Mouse (Mus musculus) stomach, embryonic 15.5 days (tissue): ENCODE measurements around the gene Ykt6. TPM values are rescaled to one million over a fixed set of nuclear protein-coding genes. Genes with fewer than 3 reads are reported as not detected.
A peak's percentile ranks its signal among the peaks of the same experiment; 100 is the strongest.

Experiments used
- ATAC-seq: fragments of 200-750 bp; cut with Nextera tagmentation; 2 replicates; pipeline ENCODE4 v1.8.0; 2017; ENCODE audit warnings: low read depth, moderate number of reproducible peaks, moderate TSS enrichment; ENCODE audit not compliant: insufficient read depth, low FRiP score
- H3K27ac ChIP-seq: fragments of 300-500 bp; sonication (generic); 2 replicates; pipeline ENCODE4 v1.5.1; 2015; ENCODE audit warnings: mild to moderate bottlenecking, inconsistent platforms
- H3K27me3 ChIP-seq: fragments of 300-500 bp; sonication (generic); replicated peaks from 2 replicates; pipeline ENCODE4 v1.6.1; 2015; ENCODE audit warnings: inconsistent platforms
- H3K36me3 ChIP-seq: fragments of 300-500 bp; sonication (generic); 2 replicates; pipeline ENCODE4 v1.6.1; 2015; ENCODE audit warnings: inconsistent platforms
- H3K4me1 ChIP-seq: fragments of 300-500 bp; sonication (generic); 2 replicates; pipeline ENCODE4 v1.6.1; 2015; ENCODE audit warnings: inconsistent platforms
- H3K4me2 ChIP-seq: fragments of 300-500 bp; sonication (generic); 2 replicates; pipeline ENCODE4 v1.6.1; 2015; ENCODE audit warnings: mild to moderate bottlenecking, inconsistent platforms
- H3K4me3 ChIP-seq: fragments of 300-500 bp; sonication (generic); replicated peaks from 2 replicates; pipeline ENCODE4 v1.5.1; 2015; ENCODE audit warnings: inconsistent platforms
- H3K9ac ChIP-seq: fragments of 300-500 bp; sonication (generic); 2 replicates; pipeline ENCODE4 v1.6.1; 2015; ENCODE audit warnings: inconsistent platforms
- H3K9me3 ChIP-seq: fragments of 300-500 bp; sonication (generic); 2 replicates; pipeline ENCODE4 v1.6.1; 2016; ENCODE audit warnings: inconsistent platforms
- WGBS: fragments of 180-500 bp; shearing (Covaris S2); methylation state at CpG from one replicate; pipeline ENCODE4 v1.1.7; 2015; 5-methylcytosine and 5-hydroxymethylcytosine counted together
- polyA plus RNA-seq: library from polyadenylated mRNA; unstranded; fragments of >200 nt; fragmentation: Nextera tagmentation; extraction: Ambion mirVana; gene quantifications from 2 replicates; pipeline ENCODE4 v1.2.1, GENCODE M21; 2015

Gene Ykt6
- polyA plus RNA-seq, 1 experiment from 2014 or later: 48.7 TPM

GRCm38 (mm10) chr11:5952501-5952900, 3.0 kb upstream of the Ykt6 start:
- Histone ChIP-seq H3K4me1 (peaks cover 19% of the 10 kb centered on the region), H3K9me3 (no peaks in the 10 kb centered on the region), H3K9ac (no peak overlapping the region), H3K36me3 (no peaks in the 10 kb centered on the region), H3K27me3 (no peaks in the 10 kb centered on the region), H3K27ac (no peak overlapping the region), H3K4me3 (no peak overlapping the region), H3K4me2 (no peak overlapping the region)
- WGBS: 42% methylated on average over 5 of the region's 5 CpGs
- ATAC-seq: no peak

GRCm38 (mm10) chr11:5953130-5953765, 2.2 kb upstream of the Ykt6 start:
- no peaks in the 10 kb centered on the region for H3K36me3 ChIP-seq
- H3K4me3 ChIP-seq: no peak overlapping the region
- WGBS: 34% methylated on average over 8 of the region's 8 CpGs
- no peaks in the 10 kb centered on the region for H3K27me3 ChIP-seq
- H3K27ac ChIP-seq: no peak overlapping the region
- no peaks in the 10 kb centered on the region for H3K9me3 ChIP-seq
- peaks cover 15% of the 10 kb centered on the region for H3K4me1 ChIP-seq
- ATAC-seq: no peak
- H3K9ac ChIP-seq: no peak overlapping the region
- no peak overlapping the region for H3K4me2 ChIP-seq

GRCm38 (mm10) chr11:5954435-5954834, 1.1 kb upstream of the Ykt6 start:
- peaks cover 10% of the 10 kb centered on the region; the same call in 1 of the 2 replicates for H3K4me1 ChIP-seq
- H3K27me3 ChIP-seq: no peaks in the 10 kb centered on the region
- H3K4me3 ChIP-seq: no peak overlapping the region
- no peak for ATAC-seq
- no peak overlapping the region; the same call in 1 of the 2 replicates for H3K27ac ChIP-seq
- WGBS: 68% methylated on average over 5 of the region's 5 CpGs
- H3K9ac ChIP-seq: no peak overlapping the region
- peak overlapping the region; percentile 86; the same call in 1 of the 2 replicates for H3K4me2 ChIP-seq
- H3K36me3 ChIP-seq: 0 out of 2 replicates have a peak, but pooled peaks cover 4% of the 10 kb centered on the region
- no peaks in the 10 kb centered on the region for H3K9me3 ChIP-seq

- peak; percentile 41 for ATAC-seq
These were observed 458 bp upstream of the Ykt6 start for GRCm38 (mm10) chr11:5954965-5955504.

GRCm38 (mm10) chr11:5960051-5960450, 4.6 kb downstream of the Ykt6 start:
- Histone ChIP-seq H3K4me3 (no peak overlapping the region), H3K36me3 (peaks cover 44% of the 10 kb centered on the region), H3K9me3 (no peaks in the 10 kb centered on the region), H3K4me1 (peaks cover 8% of the 10 kb centered on the region; the same call in 1 of the 2 replicates), H3K9ac (no peak overlapping the region), H3K27me3 (no peaks in the 10 kb centered on the region), H3K4me2 (no peak overlapping the region), H3K27ac (no peak overlapping the region)
- 76% methylated on average over 2 of the region's 2 CpGs for WGBS
- ATAC-seq: no peak

More at GRCm38 (mm10) chr11:5954965-5955504, 458 bp upstream of the Ykt6 start:
- WGBS: 3% methylated on average over 7 of the region's 7 CpGs
- Histone ChIP-seq H3K9ac (peak overlapping the region; percentile 65; the same call in 1 of the 2 replicates), H3K27me3 (no peaks in the 10 kb centered on the region), H3K9me3 (no peaks in the 10 kb centered on the region), H3K27ac (peak overlapping the region; percentile 96), H3K4me3 (peak overlapping the region; percentile 93), H3K4me1 (peaks cover 10% of the 10 kb centered on the region; the same call in 1 of the 2 replicates), H3K36me3 (0 out of 2 replicates have a peak, but pooled peaks cover 5% of the 10 kb centered on the region), H3K4me2 (peak overlapping the region; percentile 86)

- ATAC-seq: no peak
- no peaks in the 10 kb centered on the region for H3K9me3 ChIP-seq
- no peak overlapping the region for H3K4me2 ChIP-seq
- no peaks in the 10 kb centered on the region for H3K27me3 ChIP-seq
- peaks cover 59% of the 10 kb centered on the region for H3K36me3 ChIP-seq
- no peak overlapping the region for H3K4me3 ChIP-seq
- 86% methylated on average over 11 of the region's 11 CpGs for whole genome bisulfite sequencing
- H3K27ac ChIP-seq: no peak overlapping the region
- no peak overlapping the region for H3K9ac ChIP-seq
- no peaks in the 10 kb centered on the region for H3K4me1 ChIP-seq
These were observed 10.4 kb downstream of the Ykt6 start for GRCm38 (mm10) chr11:5965865-5966264.

GRCm38 (mm10) chr11:5966751-5967150, 11.3 kb downstream of the Ykt6 start:
- H3K27ac ChIP-seq: no peak overlapping the region
- no peaks in the 10 kb centered on the region for H3K9me3 ChIP-seq
- no peak overlapping the region for H3K9ac ChIP-seq
- H3K4me1 ChIP-seq: no peaks in the 10 kb centered on the region
- no peaks in the 10 kb centered on the region for H3K27me3 ChIP-seq
- no peak for ATAC-seq
- H3K4me3 ChIP-seq: no peak overlapping the region
- H3K36me3 ChIP-seq: peaks cover 53% of the 10 kb centered on the region
- WGBS: 77% methylated on average over 3 of the region's 3 CpGs
- no peak overlapping the region for H3K4me2 ChIP-seq

GRCm38 (mm10) chr11:5968223-5968622, 12.7 kb downstream of the Ykt6 start:
- Histone ChIP-seq H3K27ac (no peak overlapping the region), H3K9ac (no peak overlapping the region)
- no peak for ATAC-seq

GRCm38 (mm10) chr11:5971202-5971601, 15.7 kb downstream of the Ykt6 start:
- Histone ChIP-seq H3K36me3 (peaks cover 14% of the 10 kb centered on the region; the same call in 1 of the 2 replicates), H3K4me2 (no peak overlapping the region)

More at GRCm38 (mm10) chr11:5968223-5968622, 12.7 kb downstream of the Ykt6 start:
- peaks cover 8% of the 10 kb centered on the region; the same call in 1 of the 2 replicates for H3K4me1 ChIP-seq
- H3K4me3 ChIP-seq: no peak overlapping the region
- no peaks in the 10 kb centered on the region for H3K9me3 ChIP-seq
- H3K4me2 ChIP-seq: no peak overlapping the region
- 63% methylated on average over 6 of the region's 6 CpGs for WGBS
- H3K36me3 ChIP-seq: peaks cover 39% of the 10 kb centered on the region
- H3K27me3 ChIP-seq: no peaks in the 10 kb centered on the region

GRCm38 (mm10) chr11:5973151-5973550, 17.7 kb downstream of the Ykt6 start:
- H3K4me2 ChIP-seq: no peak overlapping the region
- H3K9ac ChIP-seq: no peak overlapping the region
- H3K27me3 ChIP-seq: no peaks in the 10 kb centered on the region
- H3K27ac ChIP-seq: no peak overlapping the region
- no peak for ATAC-seq
- H3K9me3 ChIP-seq: no peaks in the 10 kb centered on the region
- peaks cover 6% of the 10 kb centered on the region; the same call in 1 of the 2 replicates for H3K36me3 ChIP-seq
- 28% methylated on average over 7 of the region's 7 CpGs for WGBS
- peaks cover 8% of the 10 kb centered on the region; the same call in 1 of the 2 replicates for H3K4me1 ChIP-seq
- H3K4me3 ChIP-seq: no peak overlapping the region

More at GRCm38 (mm10) chr11:5971202-5971601, 15.7 kb downstream of the Ykt6 start:
- Histone ChIP-seq H3K27me3 (no peaks in the 10 kb centered on the region), H3K9ac (no peak overlapping the region), H3K4me3 (no peak overlapping the region), H3K4me1 (peaks cover 8% of the 10 kb centered on the region; the same call in 1 of the 2 replicates), H3K27ac (no peak overlapping the region), H3K9me3 (no peaks in the 10 kb centered on the region)
- 53% methylated on average over 7 of the region's 7 CpGs for WGBS
- no peak for ATAC-seq

- Histone ChIP-seq H3K27ac (no peak overlapping the region), H3K9me3 (no peaks in the 10 kb centered on the region), H3K36me3 (peaks cover 3% of the 10 kb centered on the region; the same call in 1 of the 2 replicates), H3K4me3 (no peak overlapping the region), H3K27me3 (no peaks in the 10 kb centered on the region), H3K4me2 (no peak overlapping the region), H3K9ac (no peak overlapping the region), H3K4me1 (peaks cover 8% of the 10 kb centered on the region; the same call in 1 of the 2 replicates)
- WGBS: 65% methylated on average over 6 of the region's 6 CpGs
- ATAC-seq: no peak
These were observed 18.6 kb downstream of the Ykt6 start for GRCm38 (mm10) chr11:5974053-5974452.

- ATAC-seq: no peak
- H3K4me1 ChIP-seq: peaks cover 8% of the 10 kb centered on the region; the same call in 1 of the 2 replicates
- H3K9me3 ChIP-seq: no peaks in the 10 kb centered on the region
- no peaks in the 10 kb centered on the region for H3K36me3 ChIP-seq
- WGBS: 58% methylated on average over 2 of the region's 2 CpGs
- H3K9ac ChIP-seq: no peak overlapping the region
- no peak overlapping the region for H3K4me2 ChIP-seq
- no peak overlapping the region for H3K4me3 ChIP-seq
- no peaks in the 10 kb centered on the region for H3K27me3 ChIP-seq
- no peak overlapping the region for H3K27ac ChIP-seq
These were observed 19.6 kb downstream of the Ykt6 start for GRCm38 (mm10) chr11:5975068-5975467.
